Mouse (Mus musculus) CH12.LX (cell line): ENCODE results near the gene Ccl11. TPM values are rescaled to one million over a fixed set of nuclear protein-coding genes. Genes with fewer than 3 reads are reported as not detected.
A peak's percentile ranks its signal among the peaks of the same experiment; 100 is the strongest.

Experiments
- DNase-seq: peaks from one replicate; pipeline ENCODE4 v3.0.0-alpha.2; 2013; ENCODE audit errors: extremely low read depth
- H3K27ac ChIP-seq: 2 replicates; pipeline ENCODE4 v1.5.1; 2012; ENCODE audit warnings: low read depth, mild to moderate bottlenecking, control low read depth, moderate library complexity; ENCODE audit not compliant: insufficient read depth
- H3K27me3 ChIP-seq: replicated peaks from 2 replicates; pipeline ENCODE3; 2012; ENCODE audit warnings: inconsistent platforms
- H3K36me3 ChIP-seq, 2 experiments: replicated peaks in 1 of 2; 2 replicates each; pipeline versions ENCODE3 to v1.6.1; 2012; ENCODE audit warnings: inconsistent platforms in 1 of 2, low read length in 1 of 2, mild to moderate bottlenecking in 1 of 2, mixed read lengths in 1 of 2, moderate library complexity in 1 of 2; ENCODE audit not compliant: control insufficient read depth in 1 of 2, insufficient read depth in 1 of 2
- H3K4me1 ChIP-seq, 2 experiments: 2 replicates each; pipeline ENCODE4 v1.6.1; 2012; ENCODE audit warnings: inconsistent platforms in 1 of 2, moderate library complexity in 1 of 2; ENCODE audit not compliant: insufficient read depth in 2 of 2, control insufficient read depth in 1 of 2
- H3K4me2 ChIP-seq: 2 replicates; pipeline ENCODE4 v1.6.1; 2012; ENCODE audit warnings: low read depth, mild to moderate bottlenecking, control low read depth; ENCODE audit not compliant: poor library complexity, insufficient read depth, severe bottlenecking
- H3K4me3 ChIP-seq, 3 experiments: fragments of 150-350 bp in 1 of 3; sonication (generic) in 1 of 3; replicated peaks in 1 of 3; 2 replicates each; pipeline versions ENCODE3 to v1.5.1; 2011 to 2012; ENCODE audit warnings: low read depth in 2 of 3, low read length in 2 of 3, mild to moderate bottlenecking in 2 of 3, moderate library complexity in 2 of 3, control low read depth in 1 of 3, improper control_type of control experiment in 1 of 3, inconsistent platforms in 1 of 3, mixed read lengths in 1 of 3; ENCODE audit not compliant: poor library complexity in 1 of 3
- H3K79me2 ChIP-seq: replicated peaks from 2 replicates; pipeline ENCODE4 v1.6.1; 2012; ENCODE audit warnings: mild to moderate bottlenecking, moderate library complexity; ENCODE audit not compliant: control insufficient read depth, poor library complexity, insufficient read depth, severe bottlenecking; ENCODE audit errors: extremely low read depth
- H3K9ac ChIP-seq: 2 replicates; pipeline ENCODE4 v1.6.1; 2012; ENCODE audit warnings: low read depth, mild to moderate bottlenecking, control low read depth, moderate library complexity; ENCODE audit not compliant: insufficient read depth
- H3K9me3 ChIP-seq: replicated peaks from 2 replicates; pipeline ENCODE3; 2012; ENCODE audit warnings: low read length, inconsistent platforms, mixed read lengths
- BHLHE40 ChIP-seq: IDR thresholded peaks from 2 replicates; pipeline ENCODE4 v1.6.1; 2011; ENCODE audit warnings: mild to moderate bottlenecking, low read depth, low read length, improper control_type of control experiment
- CHD1 ChIP-seq: IDR thresholded peaks from 2 replicates; pipeline ENCODE4 v1.6.1; 2012; ENCODE audit warnings: low read depth, low read length, improper control_type of control experiment, inconsistent platforms
- CHD2 ChIP-seq: IDR thresholded peaks from 2 replicates; pipeline ENCODE4 v1.6.1; 2011; ENCODE audit warnings: low read length, improper control_type of control experiment
- CTCF ChIP-seq, 2 experiments: IDR thresholded peaks in 1 of 2; conservative IDR thresholded peaks in 1 of 2; 2 replicates each; pipeline ENCODE4 v1.5.1; 2011 to 2012; ENCODE audit warnings: low read depth in 2 of 2, low read length in 2 of 2, improper control_type of control experiment in 1 of 2, inconsistent platforms in 1 of 2, mild to moderate bottlenecking in 1 of 2, moderate library complexity in 1 of 2
- GABPA ChIP-seq: IDR thresholded peaks from 2 replicates; pipeline ENCODE4 v1.6.1; 2012; ENCODE audit warnings: low read depth, low read length, improper control_type of control experiment, inconsistent platforms; ENCODE audit not compliant: insufficient replicate concordance
- IRF4 ChIP-seq: IDR thresholded peaks from 2 replicates; pipeline ENCODE4 v1.6.1; 2014; ENCODE audit warnings: low read depth, mild to moderate bottlenecking, inconsistent platforms, low read length, improper control_type of control experiment
- MAFK ChIP-seq: IDR thresholded peaks from 2 replicates; pipeline ENCODE4 v1.6.1; 2011; ENCODE audit warnings: low read length, improper control_type of control experiment; ENCODE audit not compliant: insufficient replicate concordance
- MAZ ChIP-seq: IDR thresholded peaks from 2 replicates; pipeline ENCODE4 v1.6.1; 2012; ENCODE audit warnings: low read depth, mild to moderate bottlenecking, inconsistent platforms, low read length, improper control_type of control experiment, moderate library complexity
- MYC ChIP-seq: IDR thresholded peaks from 2 replicates; pipeline ENCODE4 v1.6.1; 2011; ENCODE audit warnings: low read depth, mild to moderate bottlenecking, improper control_type of control experiment, low read length
- NELFE ChIP-seq: IDR thresholded peaks from 2 replicates; pipeline ENCODE4 v1.6.1; 2011; ENCODE audit warnings: low read depth, low read length, improper control_type of control experiment
- NRF1 ChIP-seq: IDR thresholded peaks from 2 replicates; pipeline ENCODE4 v1.6.1; 2014; ENCODE audit warnings: low read depth, mild to moderate bottlenecking, inconsistent platforms, low read length, improper control_type of control experiment, moderate library complexity
- PAX5 ChIP-seq: IDR thresholded peaks from 2 replicates; pipeline ENCODE4 v1.6.1; 2012; ENCODE audit warnings: low read length, inconsistent platforms, mixed read lengths
- POLR2AphosphoS2 ChIP-seq: IDR thresholded peaks from 2 replicates; pipeline ENCODE4 v1.6.1; 2011; ENCODE audit warnings: low read depth, low read length, improper control_type of control experiment
- RAD21 ChIP-seq: IDR thresholded peaks from 2 replicates; pipeline ENCODE4 v1.6.1; 2011; ENCODE audit warnings: low read depth, mild to moderate bottlenecking, low read length, improper control_type of control experiment, moderate library complexity
- SIN3A ChIP-seq: IDR thresholded peaks from 2 replicates; pipeline ENCODE4 v1.6.1; 2012; ENCODE audit warnings: low read length, improper control_type of control experiment, inconsistent platforms
- SMC3 ChIP-seq: IDR thresholded peaks from 2 replicates; pipeline ENCODE4 v1.6.1; 2011; ENCODE audit warnings: low read depth, low read length, improper control_type of control experiment
- TBP ChIP-seq: conservative IDR thresholded peaks from 2 replicates; pipeline ENCODE4 v1.6.1; 2011; ENCODE audit warnings: low read depth, low read length, improper control_type of control experiment
- USF2 ChIP-seq: conservative IDR thresholded peaks from 2 replicates; pipeline ENCODE4 v1.6.1; 2011; ENCODE audit warnings: low read depth, low read length, improper control_type of control experiment
- ZC3H11A ChIP-seq: IDR thresholded peaks from 2 replicates; pipeline ENCODE4 v1.6.1; 2012; ENCODE audit warnings: low read depth, mild to moderate bottlenecking, inconsistent platforms, low read length, improper control_type of control experiment
- ZKSCAN1 ChIP-seq: IDR thresholded peaks from 2 replicates; pipeline ENCODE4 v1.6.1; 2012; ENCODE audit warnings: low read depth, inconsistent platforms, low read length, improper control_type of control experiment, borderline replicate concordance
- ZMIZ1 ChIP-seq: IDR thresholded peaks from 2 replicates; pipeline ENCODE4 v1.6.1; 2012; ENCODE audit warnings: low read depth, mild to moderate bottlenecking, inconsistent platforms, low read length, improper control_type of control experiment
- dilution Hi-C: fragments of 300-500 bp; cut with MboI; formaldehyde crosslinking; loops from 2 replicates; pipeline ENCODE4 v1.14.3; 2020; ENCODE audit warnings: low sequenced_read_pairs; ENCODE audit not compliant: extremely low pct_unique_long_range_greater_than_20kb, extremely low pct_ligation_motif_present
- in situ Hi-C: fragments of 300-500 bp; cut with MboI; formaldehyde crosslinking; loops from 3 replicates; pipeline ENCODE4 v1.14.3; 2019; ENCODE audit warnings: low sequenced_read_pairs, low pct_ligation_motif_present, low pct_unique_long_range_greater_than_20kb, mixed read lengths
- polyA plus RNA-seq: library from polyadenylated mRNA; unstranded; fragments of >175 nt; gene quantifications from 2 replicates; pipeline ENCODE4 v1.2.1, GENCODE M21; 2012; ENCODE audit warnings: low read depth; ENCODE audit not compliant: insufficient read length
- total RNA-seq, 2 experiments: library from RNA; depleted of rRNA; stranded (reverse); fragments of 300-350 nt in 1 of 2; fragments of >200 nt in 1 of 2; gene quantifications; 2 replicates each; pipeline ENCODE4 v1.2.3; 2012 to 2014

The Ccl11 gene
- total and polyA plus RNA-seq, 3 experiments, result not detected

GRCm38 (mm10) chr11:82072374-82072773 lies 14.8 kb downstream of the Ccl11 start:
- H3K9me3 ChIP-seq, result peaks cover 3% of the 10 kb centered on the region
- H3K4me1 ChIP-seq, result peaks cover 0 to 4% of the 10 kb centered on the region in 2 experiments; a peak in 2 of 4 replicates

DNA sequence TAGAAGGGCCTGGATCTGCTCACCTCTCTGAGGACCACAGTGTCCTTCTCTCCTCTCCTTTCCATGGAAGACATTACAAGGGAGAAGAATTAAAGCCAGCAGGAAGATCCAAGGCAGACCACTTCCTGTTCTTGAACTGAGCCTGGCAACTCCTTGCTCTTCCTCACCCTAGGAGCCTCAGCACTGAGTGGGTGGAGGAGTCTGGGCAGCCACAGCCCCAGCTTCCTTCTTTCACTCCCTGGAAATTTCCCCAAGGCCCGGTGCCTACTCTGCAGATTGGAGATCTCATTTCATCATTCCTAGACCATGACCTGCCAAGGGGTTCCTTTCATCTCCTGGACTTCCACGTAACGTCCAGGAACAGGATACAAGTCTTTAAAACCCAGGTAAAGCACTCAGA lies 15.4 kb downstream of the Ccl11 start:
- Histone ChIP-seq H3K27ac (no peak overlapping the region), H3K4me1 (peaks cover 0 to 4% of the 10 kb centered on the region in 2 experiments; a peak in 2 of 4 replicates), H3K4me3 (no peak overlapping the region), H3K36me3 (no peaks in the 10 kb centered on the region), H3K27me3 (peaks cover 30% of the 10 kb centered on the region), H3K9me3 (peaks cover 3% of the 10 kb centered on the region), H3K4me2 (no peak overlapping the region), H3K79me2 (no peaks in the 10 kb centered on the region), H3K9ac (no peak overlapping the region)
- dilution Hi-C loops (no loop called here), in situ Hi-C loops (loop anchor here (10.0 kb wide), 1 partner anchor 102 kb away; no protein-coding TSS in a partner anchor)
- DNase-seq, result no peak
- no peak; a peak in 1 of 4 replicates for TF ChIP-seq CTCF (conservative IDR thresholded peaks at IDR 0.05 in 1 of 2, IDR thresholded peaks at IDR 0.05 in 1 of 2; ENCODE audit: low read depth in 2 of 2, low read length in 2 of 2)
- no peak for TF ChIP-seq CHD2
- TF ChIP-seq SIN3A, result no peak
- TF ChIP-seq NELFE, result no peak

More at GRCm38 (mm10) chr11:82072374-82072773, 14.8 kb downstream of the Ccl11 start:
- Histone ChIP-seq H3K79me2 (no peaks in the 10 kb centered on the region), H3K27ac (no peak overlapping the region), H3K4me3 (no peak overlapping the region), H3K27me3 (peaks cover 24% of the 10 kb centered on the region), H3K4me2 (no peak overlapping the region), H3K36me3 (no peaks in the 10 kb centered on the region), H3K9ac (no peak overlapping the region)
- dilution Hi-C loops (no loop called here), in situ Hi-C loops (loop anchor here (10.0 kb wide), 1 partner anchor 102 kb away; no protein-coding TSS in a partner anchor)
- peak; percentile 35 for DNase-seq
- peak in 1 of 2 experiments; percentile 77; a peak in 3 of 4 replicates for TF ChIP-seq CTCF (conservative IDR thresholded peaks at IDR 0.05 in 1 of 2, IDR thresholded peaks at IDR 0.05 in 1 of 2; ENCODE audit: low read depth in 2 of 2, low read length in 2 of 2)
- TF ChIP-seq RAD21, result peak; percentile 63
- TF ChIP-seq BHLHE40, result peak; percentile 66
- 0 out of 2 replicates have a peak, but pooled peaks have one; percentile 11 for TF ChIP-seq IRF4
- TF ChIP-seq MYC, result 0 out of 2 replicates have a peak, but pooled peaks have one; percentile 24
- TF ChIP-seq PAX5, result no peak
- TF ChIP-seq SMC3, result peak; percentile 73
- TF ChIP-seq SIN3A, result no peak

DNA sequence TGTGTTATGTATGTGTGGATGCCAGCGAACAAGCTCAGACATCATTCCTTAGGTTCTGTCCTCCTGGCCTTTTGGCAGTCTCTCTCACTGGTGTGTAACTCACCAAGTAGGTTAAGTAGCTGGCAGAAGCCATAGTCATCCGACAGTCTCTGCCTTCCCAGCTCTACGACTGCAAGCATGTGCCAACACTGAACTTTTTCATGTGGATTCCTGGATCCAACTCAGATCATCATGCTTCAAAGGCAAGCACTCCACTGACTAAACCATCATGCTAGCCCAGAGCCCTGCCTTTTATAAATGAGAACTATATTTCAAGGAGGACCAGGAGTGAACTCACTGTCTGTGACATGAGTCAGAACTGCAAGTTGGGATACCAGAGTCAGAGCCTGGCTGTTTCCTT lies 16.1 kb downstream of the Ccl11 start:
- H3K9ac ChIP-seq, result no peak overlapping the region
- peaks cover 3% of the 10 kb centered on the region for H3K9me3 ChIP-seq

More for the DNA sequence above, 16.1 kb downstream of the Ccl11 start:
- Histone ChIP-seq H3K4me3 (no peak overlapping the region), H3K4me2 (no peak overlapping the region), H3K79me2 (no peaks in the 10 kb centered on the region), H3K27ac (no peak overlapping the region), H3K27me3 (peaks cover 36% of the 10 kb centered on the region), H3K4me1 (peaks cover 0 to 4% of the 10 kb centered on the region in 2 experiments; a peak in 2 of 4 replicates), H3K36me3 (no peaks in the 10 kb centered on the region)
- DNase-seq, result no peak
- in situ Hi-C loops, result loop anchor here (10.0 kb wide), 1 partner anchor 101 kb away; no protein-coding TSS in a partner anchor
- dilution Hi-C loops, result no loop called here
- TF ChIP-seq MAFK (no peak), BHLHE40 (no peak), ZMIZ1 (no peak), NRF1 (no peak), PAX5 (no peak), ZKSCAN1 (no peak), USF2 (no peak), POLR2AphosphoS2 (no peak), ZC3H11A (no peak), TBP (no peak), NELFE (no peak), CHD1 (no peak), MAZ (no peak), SIN3A (no peak), GABPA (no peak)
